In the genomic region with DNA sequence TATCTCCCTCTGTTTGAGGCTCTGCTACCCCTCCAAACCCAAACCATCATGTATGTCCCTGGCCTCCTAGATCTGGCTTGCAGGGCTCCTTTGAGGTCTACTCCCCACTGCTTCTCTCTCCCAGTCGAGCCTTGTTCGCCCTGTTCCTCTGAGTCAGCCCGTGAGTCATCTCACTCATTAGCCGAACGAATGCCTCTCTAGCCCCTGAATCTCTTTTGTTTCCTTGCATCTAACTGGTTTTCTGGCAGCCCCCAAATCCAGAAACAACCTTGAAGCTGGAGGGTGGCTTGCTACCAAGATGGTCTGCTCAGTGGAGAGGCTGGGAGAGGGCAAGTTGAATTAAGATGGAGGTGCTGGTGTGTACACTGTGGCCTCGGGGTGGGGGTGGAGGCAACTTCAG, we compare ENCODE assay signal across 25 mouse cellular contexts.
A peak's percentile ranks its signal among the peaks of the same experiment; 100 is the strongest.
DNase-seq lines count a peak whose midpoint lies in the region; TF ChIP-seq lines count a peak whose summit lies in the region.
"Had no signal": no experiment of that assay in that cellular context is flagged by ENCODE, and none has a peak within 500 bp of the region (broad histone marks: within the 10 kb centered on the region; RNA-seq: fewer than 3 reads in every experiment).

No protein-coding gene starts in this region.

- peaks cover 21% of the 10 kb centered on the region for H3K4me1 ChIP-seq in bone marrow macrophage, adult 2 months (ENCODE audit: control insufficient read depth, insufficient read depth, low read length)
- H3K4me1 ChIP-seq: embryonic facial prominence, embryonic 15.5 days; heart, embryonic 15.5 days; liver, embryonic 15.5 days had no signal

- peak overlapping the region; percentile 16 for H3K27ac ChIP-seq in bone marrow macrophage, adult 2 months (ENCODE audit: insufficient read depth, low read depth, low read length)
- H3K27ac ChIP-seq: embryonic facial prominence, embryonic 15.5 days; forebrain, embryonic 10.5 days; heart, embryonic 15.5 days; hindbrain, embryonic 14.5 days; kidney, postnatal 0 days; liver, embryonic 15.5 days had no signal

- no peak for TF ChIP-seq POLR2A in bone marrow macrophage, adult 2 months (IDR thresholded peaks at IDR 0.05; ENCODE audit: borderline replicate concordance, low read depth, low read length)

- peak; percentile 67 for DNase-seq in adrenal gland, adult 2 months
- no peak for DNase-seq in adrenal gland, adult 8-10 months
- peak; percentile 55 for DNase-seq in 3134 (ENCODE audit: extremely low read depth, insufficient read length, low spot score)
- DNase-seq in Muller cell, postnatal 12 days (ENCODE audit: inconsistent ontology term), result peak; percentile 88
- DNase-seq in thymus, postnatal 14 days, result no peak
- no peak for DNase-seq in urinary bladder, postnatal 25 days (ENCODE audit: low spot score)
- no peak for DNase-seq in gastrocnemius, postnatal 10 days
- DNase-seq: B cell, adult 2 months; cerebellum, adult 2 months; cerebellum, postnatal 36 days; heart, postnatal 4 days; kidney, adult 18-20 months; left cerebral cortex, postnatal 4 days; liver; lung, postnatal 4 days; right cerebral cortex, postnatal 14 days; spleen, adult 18-20 months; thymus, postnatal 25 days had no signal

- H3K4me3 ChIP-seq in bone marrow macrophage, adult 2 months (ENCODE audit: insufficient read depth, low read length), result no peak overlapping the region
- H3K4me3 ChIP-seq: embryonic facial prominence, embryonic 15.5 days; forebrain, embryonic 10.5 days; heart, embryonic 15.5 days; liver, embryonic 15.5 days had no signal

- no peak for TF ChIP-seq CTCF in bone marrow macrophage, adult 2 months (IDR thresholded peaks at IDR 0.05; ENCODE audit: low read depth, low read length)

Comparison
In these comparisons a context has a peak if more than half of its experiments do, and no peak if none do; other contexts are left out.
1. DNase-seq: peak in adrenal gland, adult 2 months (single experiment), 3134 (single experiment) and Muller cell, postnatal 12 days (single experiment); none in adrenal gland, adult 8-10 months (single experiment), thymus, postnatal 14 days (single experiment), urinary bladder, postnatal 25 days (single experiment) and gastrocnemius, postnatal 10 days (single experiment).